Comparison of ENCODE assay signal across 8 mouse cellular contexts in the genomic region with DNA sequence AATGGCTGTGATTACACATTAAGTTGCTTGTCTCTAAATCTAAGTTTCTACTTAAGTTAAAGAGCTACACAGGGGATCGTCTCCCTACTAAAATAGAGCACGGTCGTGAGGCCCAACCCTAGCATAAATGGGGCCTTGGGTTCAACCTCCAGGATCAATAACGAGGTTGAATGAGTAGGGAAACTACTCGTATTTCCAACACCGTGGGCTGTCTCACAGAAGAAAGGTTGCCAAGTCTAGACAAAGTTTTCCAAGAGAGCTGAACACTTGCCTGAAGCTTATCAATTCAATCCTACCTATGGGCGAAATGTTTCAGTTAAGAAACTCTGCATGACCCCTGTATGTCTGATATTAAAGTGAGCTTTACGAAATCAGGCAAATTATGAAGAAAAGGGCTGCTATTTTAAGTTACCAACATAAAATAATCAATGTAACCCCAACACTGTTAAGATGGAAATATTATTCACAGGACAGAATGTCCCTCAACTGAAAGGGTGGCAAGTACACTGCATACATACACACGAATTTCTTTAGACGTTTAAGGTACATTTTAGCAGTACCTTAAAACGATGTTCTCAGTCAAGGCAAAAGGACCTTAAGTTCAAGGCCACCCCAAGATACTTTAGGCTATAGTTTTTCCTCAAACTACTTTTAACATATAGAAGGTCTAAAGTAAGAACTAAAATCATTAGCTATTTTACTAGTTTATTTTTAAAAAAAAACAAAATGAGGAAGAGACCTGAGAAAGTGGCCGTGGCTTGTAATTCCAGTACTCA. TPM values are rescaled to one million over a fixed set of nuclear protein-coding genes. Genes with fewer than 3 reads are reported as not detected.
DNase-seq lines count a peak whose midpoint lies in the region; ATAC-seq and TF ChIP-seq lines count a peak whose summit lies in the region.

No protein-coding gene starts in this region.

- peak overlapping the region; percentile 99 for H3K9ac ChIP-seq in embryonic facial prominence, embryonic 14.5 days (ENCODE audit: low read depth, low read length)
- H3K9ac ChIP-seq in intestine, embryonic 16.5 days (ENCODE audit: low read depth, low read length) = peak overlapping the region; percentile 97
- H3K9ac ChIP-seq in neural tube, embryonic 12.5 days = peak overlapping the region; percentile 95

- no peaks in the 10 kb centered on the region for H3K9me3 ChIP-seq in embryonic facial prominence, embryonic 14.5 days (ENCODE audit: control insufficient read depth, low read length)
- H3K9me3 ChIP-seq in intestine, embryonic 16.5 days (ENCODE audit: control insufficient read depth, low read length) = no peaks in the 10 kb centered on the region
- H3K9me3 ChIP-seq in neural tube, embryonic 12.5 days = no peaks in the 10 kb centered on the region

- H3K4me2 ChIP-seq in embryonic facial prominence, embryonic 14.5 days (ENCODE audit: low read depth, low read length) = peak overlapping the region; percentile 80
- H3K4me2 ChIP-seq in intestine, embryonic 16.5 days (ENCODE audit: low read depth, low read length) = peak overlapping the region; percentile 72
- H3K4me2 ChIP-seq in neural tube, embryonic 12.5 days (replicated peaks) = peak overlapping the region; percentile 66

- TF ChIP-seq CTCF in layer of hippocampus, adult 2 months (conservative IDR thresholded peaks at IDR 0.05) = no peak

- ATAC-seq in embryonic facial prominence, embryonic 14.5 days (ENCODE audit: low read depth) = no peak
- no peak for ATAC-seq in intestine, embryonic 16.5 days
- no peak for ATAC-seq in neural tube, embryonic 12.5 days (ENCODE audit: low FRiP score, low read depth)

- no peak for DNase-seq in layer of hippocampus, adult 2 months (ENCODE audit: low spot score in 2 of 2)
- DNase-seq in layer of hippocampus, postnatal 14 days (ENCODE audit: low spot score in 2 of 2) = no peak
- no peak for DNase-seq in embryonic facial prominence, embryonic 14.5 days (ENCODE audit: low spot score)
- no peak for DNase-seq in cerebellum, postnatal 10 days
- DNase-seq in cerebellum, adult 9-10 months = no peak
- DNase-seq in spleen, adult 12 weeks (ENCODE audit: low spot score) = no peak

- peak overlapping the region; percentile 84 for H3K4me3 ChIP-seq in layer of hippocampus, adult 2 months
- peak overlapping the region; percentile 94 for H3K4me3 ChIP-seq in embryonic facial prominence, embryonic 14.5 days (ENCODE audit: low read depth, low read length)
- peak overlapping the region; percentile 90 for H3K4me3 ChIP-seq in intestine, embryonic 16.5 days (ENCODE audit: low read length)
- H3K4me3 ChIP-seq in neural tube, embryonic 12.5 days = peak overlapping the region; percentile 80

- no peaks in the 10 kb centered on the region for H3K27me3 ChIP-seq in embryonic facial prominence, embryonic 14.5 days (replicated peaks; ENCODE audit: control insufficient read depth, insufficient read depth, low read length)
- H3K27me3 ChIP-seq in intestine, embryonic 16.5 days (replicated peaks; ENCODE audit: control insufficient read depth, insufficient read depth, low read length) = no peaks in the 10 kb centered on the region
- no peaks in the 10 kb centered on the region for H3K27me3 ChIP-seq in neural tube, embryonic 12.5 days (replicated peaks)

- H3K36me3 ChIP-seq in embryonic facial prominence, embryonic 14.5 days (ENCODE audit: control insufficient read depth, insufficient read depth, low read length) = peaks cover 25% of the 10 kb centered on the region
- peaks cover 7% of the 10 kb centered on the region; the same call in 1 of the 2 replicates for H3K36me3 ChIP-seq in intestine, embryonic 16.5 days (ENCODE audit: control insufficient read depth, insufficient read depth, low read length)
- peaks cover 11% of the 10 kb centered on the region for H3K36me3 ChIP-seq in neural tube, embryonic 12.5 days

- 35% methylated on average over 12 of the region's 12 CpGs for WGBS in embryonic facial prominence, embryonic 14.5 days
- WGBS in intestine, embryonic 16.5 days = 41% methylated on average over 12 of the region's 12 CpGs
- 53% methylated on average over 12 of the region's 12 CpGs for WGBS in neural tube, embryonic 12.5 days

- H3K27ac ChIP-seq in layer of hippocampus, adult 2 months = no peak overlapping the region
- H3K27ac ChIP-seq in embryonic facial prominence, embryonic 14.5 days (replicated peaks; ENCODE audit: low read depth, low read length) = no peak overlapping the region
- no peak overlapping the region for H3K27ac ChIP-seq in intestine, embryonic 16.5 days (ENCODE audit: low read length)
- H3K27ac ChIP-seq in neural tube, embryonic 12.5 days = no peak overlapping the region

- peaks cover 17% of the 10 kb centered on the region for H3K4me1 ChIP-seq in embryonic facial prominence, embryonic 14.5 days (ENCODE audit: control insufficient read depth, insufficient read depth, low read length)
- H3K4me1 ChIP-seq in intestine, embryonic 16.5 days (ENCODE audit: control insufficient read depth, insufficient read depth, low read length) = peaks cover 19% of the 10 kb centered on the region
- peaks cover 17% of the 10 kb centered on the region for H3K4me1 ChIP-seq in neural tube, embryonic 12.5 days

RNA-seq across cellular contexts. Expression of a gene that starts 1.5 kb away (rescaled TPM):
- 100 to 1,000 TPM; 145 to 161 TPM for total RNA-seq in layer of hippocampus, adult 2 months (2021)
- 100 to 1,000 TPM; 129 to 135 TPM for total RNA-seq in layer of hippocampus, postnatal 14 days (2021)
- polyA plus RNA-seq in embryonic facial prominence, embryonic 14.5 days (2014; fragmentation: Nextera tagmentation; extraction: Ambion mirVana) = 220 and 227 TPM in 2 replicates
- 161 and 177 TPM in 2 replicates for polyA plus RNA-seq in intestine, embryonic 16.5 days (2015; fragmentation: Nextera tagmentation; extraction: Ambion mirVana)
- polyA plus RNA-seq in neural tube, embryonic 12.5 days (2016; fragmentation: Nextera tagmentation; extraction: Ambion mirVana) = 264 and 270 TPM in 2 replicates

RNA-seq across cellular contexts. Expression of a gene that starts 9.6 kb away (rescaled TPM):
- 1 to 10 TPM; 9.3 to 10.0 TPM for total RNA-seq in layer of hippocampus, adult 2 months (2021)
- total RNA-seq in layer of hippocampus, postnatal 14 days (2021) = 10 to 100 TPM in 1 of 2 experiments, 1 to 10 TPM in 1; 8.1 to 10.2 TPM
- 26.4 and 27.0 TPM in 2 replicates for polyA plus RNA-seq in embryonic facial prominence, embryonic 14.5 days (2014; fragmentation: Nextera tagmentation; extraction: Ambion mirVana)
- 25.7 and 30.4 TPM in 2 replicates for polyA plus RNA-seq in intestine, embryonic 16.5 days (2015; fragmentation: Nextera tagmentation; extraction: Ambion mirVana)
- 24.4 and 28.6 TPM in 2 replicates for polyA plus RNA-seq in neural tube, embryonic 12.5 days (2016; fragmentation: Nextera tagmentation; extraction: Ambion mirVana)

RNA-seq across cellular contexts. Expression of a gene that starts 20.1 kb away (rescaled TPM):
- 10 to 100 TPM; 42.3 to 53.5 TPM for total RNA-seq in layer of hippocampus, adult 2 months (2021)
- total RNA-seq in layer of hippocampus, postnatal 14 days (2021) = 10 to 100 TPM; 45.1 to 48.2 TPM
- polyA plus RNA-seq in embryonic facial prominence, embryonic 14.5 days (2014; fragmentation: Nextera tagmentation; extraction: Ambion mirVana) = 30.6 and 31.5 TPM in 2 replicates
- polyA plus RNA-seq in intestine, embryonic 16.5 days (2015; fragmentation: Nextera tagmentation; extraction: Ambion mirVana) = 14.9 and 20.5 TPM in 2 replicates
- 44.9 and 51.6 TPM in 2 replicates for polyA plus RNA-seq in neural tube, embryonic 12.5 days (2016; fragmentation: Nextera tagmentation; extraction: Ambion mirVana)

RNA-seq across cellular contexts. Expression of a gene that starts 54.4 kb away (rescaled TPM):
- total RNA-seq in layer of hippocampus, adult 2 months (2021) = 10 to 100 TPM; 49.6 to 52.3 TPM
- 10 to 100 TPM; 37.4 to 37.9 TPM for total RNA-seq in layer of hippocampus, postnatal 14 days (2021)
- 17.8 and 21.5 TPM in 2 replicates for polyA plus RNA-seq in embryonic facial prominence, embryonic 14.5 days (2014; fragmentation: Nextera tagmentation; extraction: Ambion mirVana)
- polyA plus RNA-seq in intestine, embryonic 16.5 days (2015; fragmentation: Nextera tagmentation; extraction: Ambion mirVana) = 12.0 and 12.7 TPM in 2 replicates
- polyA plus RNA-seq in neural tube, embryonic 12.5 days (2016; fragmentation: Nextera tagmentation; extraction: Ambion mirVana) = 18.4 and 19.1 TPM in 2 replicates
